Mouse (Mus musculus) small intestine, adult 10 weeks (tissue): ENCODE measurements around the gene Eipr1. TPM values are rescaled to one million over a fixed set of nuclear protein-coding genes. Genes with fewer than 3 reads are reported as not detected.

Source experiments
- polyA plus RNA-seq: library from polyadenylated mRNA; stranded (reverse); fragments of 350-450 nt; fragmentation: Illumina TruSeq; extraction: RNeasy Lipid Tissue Mini Kit (QIAGEN cat#74804); gene quantifications from one replicate; pipeline ENCODE4 v1.2.3, GENCODE M21; 2014; ENCODE audit warnings: low replicate concordance

Gene Eipr1
- polyA plus RNA-seq = 2.3 TPM

GRCm38 (mm10) chr12:28751508-28752263 is at the start of gene Eipr1:
Eipr1 (plus strand) TSS chr12:28751803.

GRCm38 (mm10) chr12:28750021-28750633 is 1.5 kb upstream of the Eipr1 start, which contains the start of gene Trappc12:
Trappc12 (minus strand) TSS chr12:28750472.

Other genes starting within 250 kb of the Eipr1 start
- gene Dcdc2c, start 199.4 kb upstream of the Eipr1 start, polyA plus RNA-seq = not detected
- gene Allc, start 169.3 kb upstream of the Eipr1 start, polyA plus RNA-seq = not detected
- gene Colec11, start 128.4 kb upstream of the Eipr1 start, polyA plus RNA-seq = not detected
- gene Rps7, start 115.8 kb upstream of the Eipr1 start, polyA plus RNA-seq = 452 TPM
- 0.89 TPM for gene Rnaseh1, start 102.2 kb upstream of the Eipr1 start, polyA plus RNA-seq
- gene Adi1, start 76.6 kb upstream of the Eipr1 start, polyA plus RNA-seq = 44.4 TPM
- 11.2 TPM for gene Trappc12, start 1.3 kb upstream of the Eipr1 start, polyA plus RNA-seq